Mouse (Mus musculus) heart, adult 18-20 months (tissue): Measurements from ENCODE around the gene Plb1. TPM values are rescaled to one million over a fixed set of nuclear protein-coding genes. Genes with fewer than 3 reads are reported as not detected.
A peak's percentile ranks its signal among the peaks of the same experiment; 100 is the strongest.

Experiments used
- DNase-seq, 2 experiments: peaks; one replicate each; pipeline ENCODE4 v3.0.0; 2021 to 2022; ENCODE audit warnings: mixed read lengths in 1 of 2
- total RNA-seq, 2 experiments: library from RNA; stranded (reverse); gene quantifications; 2 replicates each; pipeline ENCODE4 v1.2.3; 2021

Gene Plb1
- total RNA-seq, 2 experiments from 2014 or later = 1.1 to 1.8 TPM

GRCm38 (mm10) chr5:32332591-32332990 is 100.1 kb downstream of the Plb1 start:
- DNase-seq = no peak

GRCm38 (mm10) chr5:32335172-32335571 is 102.7 kb downstream of the Plb1 start:
- DNase-seq = peak; percentile 75 to 78

DNA sequence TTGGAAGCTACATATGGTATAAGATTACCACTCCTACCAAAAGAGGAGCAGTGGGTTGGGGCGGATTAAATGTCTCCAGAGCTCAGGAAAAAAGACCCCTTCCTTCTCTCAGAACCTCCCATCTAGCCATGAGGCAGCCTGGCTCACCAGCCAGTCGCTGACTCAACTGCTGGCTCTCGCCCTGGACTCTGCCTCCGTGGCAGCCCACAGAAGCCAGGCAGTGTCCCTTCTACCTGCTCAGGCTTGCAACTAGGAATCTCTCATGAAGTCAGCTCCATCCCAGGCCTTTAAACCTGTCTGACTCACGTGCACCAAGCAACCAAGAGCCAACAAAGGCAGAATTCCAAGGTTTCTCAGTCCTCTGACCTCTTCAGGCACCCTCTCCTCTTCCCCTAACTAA is 103.6 kb downstream of the Plb1 start:
- no peak for DNase-seq

DNA sequence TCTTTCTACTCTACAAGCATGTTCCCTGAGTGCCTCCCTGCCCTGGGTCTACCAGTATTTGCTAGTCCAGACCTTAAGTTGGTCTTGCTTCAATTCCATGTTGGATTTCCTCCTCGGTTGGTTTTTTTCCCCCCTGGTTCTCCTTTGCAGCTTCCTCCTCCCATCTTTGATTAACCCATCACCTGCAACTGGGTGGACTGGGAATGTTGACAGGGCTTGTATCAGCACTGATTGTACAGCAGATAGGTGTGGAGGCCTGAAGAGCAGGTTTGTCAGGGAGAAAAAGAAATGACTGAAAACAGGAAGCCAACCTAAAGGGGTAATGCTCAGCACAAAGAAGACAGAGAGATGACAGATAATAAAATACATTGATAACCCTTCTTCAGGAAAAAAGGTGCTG is 104.8 kb downstream of the Plb1 start:
- no peak for DNase-seq

- no peak for DNase-seq
These were observed 105.8 kb downstream of the Plb1 start for GRCm38 (mm10) chr5:32338339-32338738.

GRCm38 (mm10) chr5:32338766-32339165 is 106.3 kb downstream of the Plb1 start:
- DNase-seq = no peak

- DNase-seq = no peak
These were observed 107.7 kb downstream of the Plb1 start for GRCm38 (mm10) chr5:32340246-32340645.

DNA sequence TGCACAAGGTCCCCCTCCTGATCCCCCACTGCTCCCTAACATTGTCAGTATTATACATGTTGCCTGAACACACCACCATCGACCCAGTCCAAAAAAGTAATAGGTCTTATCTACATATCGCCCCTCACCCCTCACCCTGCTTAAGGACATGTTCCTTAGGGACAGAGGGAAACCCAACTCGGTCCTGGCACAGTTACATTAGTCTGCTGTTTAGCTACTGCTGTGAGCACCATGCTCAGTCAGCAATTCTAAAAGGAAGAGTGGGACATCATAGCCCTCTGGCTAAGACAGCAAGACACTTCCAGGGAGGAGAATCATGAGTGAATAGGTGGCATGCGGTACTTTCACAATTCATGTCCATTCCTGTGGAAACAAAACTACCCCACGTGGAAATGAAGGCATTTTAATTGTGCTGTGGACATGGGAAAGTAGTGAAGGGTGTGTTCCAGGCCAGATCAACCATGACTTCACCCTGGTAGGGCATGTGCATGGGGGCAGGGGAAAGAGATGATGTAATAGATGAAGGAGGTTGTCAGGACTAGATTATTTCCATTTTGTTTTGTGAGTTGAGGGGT is 110.3 kb downstream of the Plb1 start:
- no peak for DNase-seq

DNA sequence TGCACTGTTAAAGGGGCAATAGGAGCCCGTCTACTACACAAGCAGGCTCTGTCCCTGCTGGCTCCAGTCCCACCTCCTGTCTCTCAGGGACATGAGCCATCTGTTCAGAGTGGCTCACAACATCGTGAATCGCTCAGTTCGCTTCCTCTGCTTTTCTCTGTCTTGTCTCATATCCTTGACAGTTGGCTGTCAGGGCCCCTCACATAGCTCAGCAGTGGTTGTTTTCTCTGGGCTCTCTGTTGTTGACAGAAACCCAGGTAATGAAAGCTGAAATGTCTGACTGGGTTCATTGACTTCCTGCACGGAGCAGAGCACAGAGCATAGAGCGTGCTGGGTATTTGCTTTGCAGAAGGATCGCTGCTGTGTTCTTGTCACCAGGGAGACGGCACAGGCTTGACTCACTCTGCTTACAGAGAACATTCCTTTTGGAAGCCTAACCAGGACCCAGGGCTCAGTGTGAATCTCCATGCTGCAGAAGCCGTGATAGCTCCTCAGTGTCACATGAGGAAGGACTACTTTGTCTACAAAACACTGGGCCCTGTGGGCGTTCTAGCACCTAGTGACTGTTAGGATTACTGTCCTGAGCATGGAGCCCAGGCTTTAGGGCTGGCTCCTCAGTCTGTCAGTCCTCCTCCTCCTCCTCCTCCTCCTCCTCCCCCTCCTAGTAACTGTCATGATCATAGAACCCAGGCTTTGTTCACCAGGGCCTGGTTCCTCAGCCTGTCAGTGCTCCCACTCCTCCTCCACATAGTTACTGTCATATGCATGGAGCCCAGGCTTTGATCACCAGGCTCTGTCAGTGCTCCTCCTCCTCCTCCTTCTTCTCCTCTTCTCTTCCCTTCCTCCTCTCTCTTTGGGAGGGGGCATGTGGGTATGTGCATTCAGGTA is 113.8 kb downstream of the Plb1 start:
- DNase-seq = peak; percentile 74 to 86

- peak; percentile 49 to 57 for DNase-seq
These were observed 117.2 kb downstream of the Plb1 start for GRCm38 (mm10) chr5:32349718-32350117.

DNA sequence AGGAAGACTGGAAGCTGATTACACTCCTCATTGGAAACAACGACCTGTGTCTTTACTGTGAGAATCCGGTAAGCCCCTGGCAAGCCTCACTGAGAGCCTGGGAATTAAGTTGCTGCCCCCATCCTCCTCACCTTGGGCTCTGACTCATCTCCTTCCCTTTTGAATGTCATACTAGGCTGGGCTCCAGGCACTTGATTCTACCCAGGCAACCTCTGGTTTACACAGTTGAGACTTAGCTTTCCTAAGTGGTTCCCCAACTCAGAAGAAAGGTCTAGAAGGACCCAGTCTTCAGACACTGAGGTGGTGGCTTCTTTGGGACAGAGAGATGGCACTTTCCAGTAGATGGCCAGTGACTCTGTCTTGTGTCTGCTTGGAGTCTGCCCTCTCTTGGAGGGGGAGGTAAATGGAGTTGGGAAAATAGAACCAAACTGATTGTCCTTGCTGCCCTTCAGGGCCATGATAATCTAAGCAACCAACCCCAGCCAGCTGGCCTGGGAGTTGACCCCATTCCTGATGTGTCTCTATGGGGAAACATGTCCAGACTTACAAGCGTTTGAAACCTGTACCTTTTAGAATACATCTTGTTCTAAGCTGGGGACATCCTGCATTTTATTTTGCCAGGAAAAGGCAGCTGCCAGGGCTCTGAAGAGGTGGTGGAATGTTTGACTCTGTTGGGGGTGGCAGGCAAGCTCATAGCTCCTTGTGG is 118.2 kb downstream of the Plb1 start:
- DNase-seq = peak; percentile 55 to 78

- DNase-seq = peak in 1 of 2 experiments; percentile 39
These were observed 119.4 kb downstream of the Plb1 start for GRCm38 (mm10) chr5:32351721-32352465.

GRCm38 (mm10) chr5:32352845-32353244 is 120.3 kb downstream of the Plb1 start:
- no peak for DNase-seq

DNA sequence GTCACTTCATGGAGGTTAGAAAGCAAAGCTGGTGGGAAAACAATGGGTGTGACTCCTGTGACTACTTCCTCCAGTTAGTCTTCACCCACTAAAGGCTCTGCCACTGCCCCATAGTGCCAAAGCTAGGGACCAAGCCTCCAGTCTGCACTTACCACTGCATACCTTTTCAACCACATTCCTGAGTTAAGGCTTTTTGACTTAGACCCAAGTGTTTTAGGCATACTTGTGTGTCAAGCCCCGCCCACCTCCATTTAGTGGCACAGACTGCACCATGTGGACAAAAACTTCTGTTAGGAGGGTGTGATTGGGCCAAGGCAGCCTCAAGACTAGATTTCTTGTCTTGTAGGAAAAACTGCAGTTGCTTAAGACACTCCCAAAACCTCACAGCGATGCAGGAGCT is 120.8 kb downstream of the Plb1 start:
- no peak for DNase-seq

DNA sequence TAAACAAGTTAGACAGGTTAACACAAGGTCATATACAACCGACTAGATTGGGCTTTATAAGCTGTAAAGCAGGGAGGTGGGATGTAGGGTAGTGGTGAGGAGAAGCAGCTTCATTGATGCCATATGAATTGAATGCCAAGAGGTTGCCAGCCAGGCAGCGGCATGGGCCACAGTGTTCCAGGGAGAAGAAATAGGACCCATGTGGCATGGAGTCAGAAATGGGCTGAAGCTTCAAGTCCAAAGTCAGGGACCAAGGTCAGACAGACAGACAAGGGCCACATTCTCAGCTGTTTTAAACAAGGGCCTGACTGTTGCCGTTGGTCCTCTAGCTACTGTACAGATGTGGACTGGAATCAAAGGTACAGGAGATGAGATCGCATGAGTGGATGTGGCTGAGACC is 128.0 kb downstream of the Plb1 start:
- no peak for DNase-seq

DNA sequence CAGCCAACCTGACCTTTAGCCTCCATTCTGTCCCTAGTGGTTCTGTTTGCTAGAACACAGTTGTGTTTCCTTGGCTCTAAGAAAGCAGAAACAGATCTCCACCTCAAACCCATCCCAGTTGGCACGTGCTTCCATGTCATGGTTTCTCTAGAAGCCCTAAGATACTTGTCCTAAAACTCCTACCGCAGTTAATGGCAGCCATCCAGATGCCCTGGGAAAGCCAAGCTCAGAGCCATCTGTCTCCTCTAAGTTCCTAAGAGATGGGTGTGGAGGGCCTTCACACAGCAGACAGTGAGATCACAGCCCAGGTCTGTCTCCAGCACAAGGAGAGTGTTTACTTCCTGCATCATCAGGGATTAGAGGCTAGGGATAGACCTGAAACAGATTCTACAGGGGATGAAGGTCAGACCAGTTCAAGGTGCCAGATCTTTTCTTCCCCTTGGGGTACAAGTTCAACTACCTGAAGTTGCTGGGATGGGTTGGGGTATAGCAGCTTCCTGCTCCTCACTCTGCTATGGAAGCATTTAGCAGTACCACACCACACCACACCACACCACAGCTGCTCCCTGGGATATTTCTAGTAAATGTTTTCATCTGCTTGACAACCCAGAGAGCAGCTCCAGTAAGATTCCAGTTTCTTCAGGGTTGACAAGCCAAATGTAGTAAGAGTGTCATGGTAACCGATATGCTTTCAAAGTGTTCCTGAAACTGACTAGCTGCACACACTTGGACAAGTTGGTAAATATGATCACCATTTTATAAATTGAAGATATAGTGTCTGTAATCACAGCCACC is 129.1 kb downstream of the Plb1 start:
- no peak for DNase-seq

DNA sequence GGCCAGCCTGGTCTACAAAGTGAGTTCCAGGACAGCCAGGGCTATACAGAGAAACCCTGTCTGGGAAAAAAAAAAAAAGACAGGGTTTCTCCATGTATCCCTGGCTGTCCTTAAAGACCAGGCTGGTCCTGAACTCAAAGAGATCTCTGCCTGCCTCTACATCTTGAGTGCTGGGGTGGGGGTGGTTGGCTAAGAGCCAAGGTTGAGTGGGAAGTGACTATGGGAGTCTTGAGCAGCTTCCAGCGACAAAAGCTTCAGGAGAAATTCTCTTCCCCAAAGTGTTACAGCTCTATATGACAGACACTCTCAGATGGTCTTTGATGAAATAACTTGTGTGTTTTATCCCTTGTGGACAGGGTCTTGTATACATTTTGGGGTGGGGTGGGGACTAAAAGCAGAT is 136.9 kb downstream of the Plb1 start:
- DNase-seq = no peak

- no peak for DNase-seq
These were observed 138.7 kb downstream of the Plb1 start for GRCm38 (mm10) chr5:32371239-32371638.

- no peak for DNase-seq
These were observed 146.0 kb downstream of the Plb1 start for GRCm38 (mm10) chr5:32378546-32378945.

DNA sequence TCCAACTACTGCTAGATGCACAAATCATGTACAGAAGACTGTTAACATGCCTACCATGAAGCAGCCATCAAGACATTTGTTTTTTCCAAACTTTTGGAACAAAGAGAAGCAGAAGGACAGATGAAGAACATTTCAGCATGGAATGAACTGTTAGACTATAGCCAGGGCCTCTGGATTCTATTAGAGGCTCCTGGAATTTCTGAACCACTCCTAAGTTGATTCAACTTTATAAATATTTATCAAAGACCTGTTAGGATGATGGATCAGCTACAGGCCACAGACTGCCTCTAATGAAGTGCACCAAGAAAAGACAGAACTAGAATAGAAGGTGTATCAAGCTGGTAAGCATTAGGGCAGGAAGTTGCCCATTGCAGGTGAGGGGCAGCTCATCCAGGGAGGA is 156.1 kb downstream of the Plb1 start:
- no peak for DNase-seq

- DNase-seq = no peak
These were observed 157.8 kb downstream of the Plb1 start for GRCm38 (mm10) chr5:32390295-32390694.

DNA sequence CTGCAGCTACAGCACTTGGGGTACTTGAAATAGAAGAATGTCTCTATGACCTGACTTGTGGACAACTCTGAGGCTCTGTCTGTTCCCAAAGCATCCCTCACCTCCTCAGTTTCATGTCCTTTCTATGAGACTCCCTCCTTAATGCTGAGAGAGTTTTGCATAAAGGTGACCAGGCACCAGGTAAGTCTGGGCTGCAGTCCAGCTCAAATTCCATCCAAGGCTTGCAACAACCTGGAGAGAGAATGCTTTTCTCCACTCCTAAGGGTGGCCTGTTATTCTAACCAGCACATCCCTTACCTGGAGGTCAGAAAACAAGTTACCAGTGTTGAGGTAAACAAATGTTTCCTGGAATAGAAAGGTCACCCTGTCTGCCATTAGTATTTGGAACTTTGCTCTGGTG is 159.8 kb downstream of the Plb1 start:
- DNase-seq = no peak
